Mouse (Mus musculus) liver (tissue): ENCODE data around the gene Lingo1.

Experiments
- DNase-seq: peaks from one replicate; pipeline ENCODE4 v3.0.0-alpha.2; 2020; ENCODE audit warnings: mixed read lengths

The Lingo1 gene

DNA sequence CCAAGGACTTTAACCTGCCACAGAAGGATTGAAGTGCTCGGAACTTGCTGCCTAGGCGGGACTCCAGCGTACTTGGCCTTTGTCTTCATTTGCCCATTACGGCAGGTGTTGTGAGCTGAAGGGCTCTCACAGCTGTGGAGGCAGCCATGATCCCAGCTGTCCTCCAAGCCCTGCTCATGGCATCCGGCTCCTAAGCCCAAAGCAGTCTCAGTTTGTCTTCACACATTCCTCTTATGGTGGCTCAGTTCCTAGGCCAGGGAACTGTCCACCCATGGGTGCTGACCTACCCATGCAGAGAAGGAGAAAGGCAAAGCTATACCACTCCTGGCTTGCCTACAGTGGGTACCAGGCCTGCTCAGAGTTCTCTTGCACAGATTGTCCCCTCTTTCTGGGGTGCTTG is 132.1 kb downstream of the Lingo1 start:
- no peak for DNase-seq

GRCm38 (mm10) chr9:56662946-56663345 is 133.3 kb downstream of the Lingo1 start:
- no peak for DNase-seq

DNA sequence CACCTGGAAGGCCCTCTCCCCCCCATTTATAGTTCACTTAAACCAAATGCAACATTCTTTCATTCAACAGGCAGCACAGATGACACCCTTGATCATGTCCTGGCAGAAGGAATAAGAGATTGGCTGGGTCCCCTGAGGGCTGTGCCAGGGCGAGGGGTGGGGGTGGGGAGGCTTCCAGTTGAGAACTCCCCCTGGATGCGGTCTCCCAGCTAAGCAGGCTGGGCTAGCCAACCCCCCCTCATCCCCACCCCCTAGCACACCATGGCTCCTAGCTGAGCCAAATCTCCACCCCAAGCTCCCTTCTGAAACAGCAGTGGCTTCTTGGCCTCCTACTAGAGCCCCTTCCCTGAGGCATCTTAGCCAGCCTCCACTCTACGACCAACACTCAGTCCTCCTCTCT is 133.9 kb downstream of the Lingo1 start:
- no peak for DNase-seq

GRCm38 (mm10) chr9:56661217-56661840 is 134.9 kb downstream of the Lingo1 start:
- no peak for DNase-seq

DNA sequence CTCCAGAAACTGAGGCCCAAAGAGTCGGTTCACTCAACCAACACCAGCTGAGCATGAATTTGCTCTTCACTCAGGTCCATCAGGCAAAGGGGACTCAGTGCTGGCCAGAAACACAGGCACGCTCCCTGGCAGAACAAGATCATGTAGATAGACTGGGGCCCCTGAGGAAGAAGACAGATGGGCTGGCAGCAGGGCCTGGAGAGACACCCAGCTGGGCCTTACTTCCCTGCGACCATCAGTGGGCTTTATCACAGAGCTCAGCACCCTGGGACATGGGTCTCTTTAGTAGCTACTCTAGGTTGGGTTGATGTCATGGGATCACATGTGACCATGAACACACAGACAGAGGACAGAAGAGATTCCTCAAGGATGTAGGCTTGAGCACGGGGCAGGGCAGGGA is 137.7 kb downstream of the Lingo1 start:
- DNase-seq = no peak

- DNase-seq = no peak
Observed at GRCm38 (mm10) chr9:56657996-56658398, 138.3 kb downstream of the Lingo1 start.

DNA sequence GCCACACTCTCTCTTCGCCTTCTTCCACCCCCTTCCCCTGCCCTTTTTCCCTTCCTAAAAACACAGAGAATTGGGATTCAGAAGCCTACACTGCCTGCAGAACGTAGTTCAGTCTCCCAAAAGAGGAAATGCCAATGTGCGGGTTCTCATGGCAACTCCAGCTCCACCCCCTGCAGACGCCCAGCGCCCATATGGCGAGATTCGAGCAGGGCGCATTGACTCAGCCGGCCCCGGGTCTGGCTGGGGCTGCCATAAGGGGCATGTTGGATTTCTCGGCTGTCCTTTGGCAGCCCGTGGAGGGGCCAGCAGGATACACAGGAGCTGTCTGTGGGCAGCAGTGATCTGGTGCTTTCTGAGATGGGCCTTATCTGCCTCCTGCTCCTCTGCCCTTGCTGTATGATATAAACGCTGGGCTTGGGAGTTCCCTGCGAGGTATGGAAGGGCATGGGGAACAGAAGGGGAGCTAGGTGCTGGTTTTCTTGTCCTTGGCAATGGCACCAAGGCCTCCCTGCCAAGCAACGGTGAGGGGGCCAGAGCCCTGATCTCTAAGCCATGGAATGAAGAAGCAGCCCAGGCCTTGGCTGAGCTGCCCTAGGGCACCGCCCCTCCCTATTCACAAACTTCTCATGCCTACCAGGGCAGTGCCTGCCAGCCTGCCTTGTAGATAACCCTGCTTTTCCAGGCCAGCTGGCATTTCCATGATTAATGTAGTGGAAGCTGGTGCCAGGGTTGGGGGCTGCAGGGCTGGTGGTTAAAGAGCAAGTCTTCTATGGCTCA is 139.3 kb downstream of the Lingo1 start:
- no peak for DNase-seq

DNA sequence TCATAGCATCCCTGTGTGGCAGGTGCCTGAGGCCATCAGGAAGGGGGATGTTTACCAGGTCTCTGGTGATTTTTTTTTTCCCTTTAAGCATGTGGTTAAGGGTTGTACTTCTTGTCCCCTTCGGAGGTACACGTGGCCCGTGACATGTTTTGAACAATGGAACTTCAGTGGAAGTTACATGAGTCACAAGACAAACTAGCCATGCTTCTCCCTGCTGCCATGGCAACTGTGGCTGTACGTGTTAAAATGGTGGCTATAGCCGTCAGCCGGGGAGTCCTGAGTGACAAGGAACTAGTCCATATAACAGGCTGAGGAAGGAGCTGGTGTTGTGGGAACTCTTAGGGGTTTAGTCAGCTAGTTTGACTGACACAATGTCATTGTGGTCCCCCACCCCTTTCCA is 141.1 kb downstream of the Lingo1 start:
- DNase-seq = no peak

DNA sequence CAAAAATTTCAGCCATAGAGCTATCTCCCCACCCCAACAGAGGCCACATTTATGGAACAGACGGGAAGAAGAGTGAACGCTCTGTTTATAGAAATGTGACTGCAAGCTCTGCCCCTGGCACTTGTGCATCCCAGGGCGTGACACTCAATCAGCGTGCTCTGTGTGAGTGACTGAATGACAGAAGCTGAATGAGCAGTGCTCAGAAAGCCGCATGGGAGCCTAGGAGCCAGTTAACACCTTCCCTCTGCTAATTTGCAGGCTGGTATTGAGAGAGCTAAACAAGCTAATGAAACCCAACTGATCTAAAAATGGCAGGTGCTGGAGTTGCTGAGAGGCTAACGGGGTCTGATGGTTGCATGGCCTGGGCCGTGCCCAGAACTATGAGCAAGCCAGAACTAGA is 143.7 kb downstream of the Lingo1 start:
- no peak for DNase-seq

DNA sequence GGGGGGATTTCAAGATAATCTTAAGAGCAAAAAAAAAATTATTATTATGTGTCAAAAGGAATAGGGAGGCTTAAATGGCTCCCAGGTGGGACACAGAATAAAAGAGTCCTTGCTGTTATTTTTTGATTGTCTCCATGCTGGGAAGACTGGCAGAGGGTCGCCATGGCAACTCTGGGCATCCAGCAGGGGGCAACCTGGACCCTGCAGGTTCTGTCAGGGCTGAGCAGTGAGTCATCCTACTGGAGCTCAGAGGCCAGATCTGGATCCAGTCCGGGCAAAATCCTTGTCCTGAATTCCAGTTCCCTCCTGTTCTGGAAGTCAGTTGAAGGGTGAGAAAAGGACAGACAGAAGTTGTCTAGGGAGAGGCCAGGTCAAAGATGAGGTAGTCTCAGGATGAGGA is 144.7 kb downstream of the Lingo1 start:
- DNase-seq = no peak

DNA sequence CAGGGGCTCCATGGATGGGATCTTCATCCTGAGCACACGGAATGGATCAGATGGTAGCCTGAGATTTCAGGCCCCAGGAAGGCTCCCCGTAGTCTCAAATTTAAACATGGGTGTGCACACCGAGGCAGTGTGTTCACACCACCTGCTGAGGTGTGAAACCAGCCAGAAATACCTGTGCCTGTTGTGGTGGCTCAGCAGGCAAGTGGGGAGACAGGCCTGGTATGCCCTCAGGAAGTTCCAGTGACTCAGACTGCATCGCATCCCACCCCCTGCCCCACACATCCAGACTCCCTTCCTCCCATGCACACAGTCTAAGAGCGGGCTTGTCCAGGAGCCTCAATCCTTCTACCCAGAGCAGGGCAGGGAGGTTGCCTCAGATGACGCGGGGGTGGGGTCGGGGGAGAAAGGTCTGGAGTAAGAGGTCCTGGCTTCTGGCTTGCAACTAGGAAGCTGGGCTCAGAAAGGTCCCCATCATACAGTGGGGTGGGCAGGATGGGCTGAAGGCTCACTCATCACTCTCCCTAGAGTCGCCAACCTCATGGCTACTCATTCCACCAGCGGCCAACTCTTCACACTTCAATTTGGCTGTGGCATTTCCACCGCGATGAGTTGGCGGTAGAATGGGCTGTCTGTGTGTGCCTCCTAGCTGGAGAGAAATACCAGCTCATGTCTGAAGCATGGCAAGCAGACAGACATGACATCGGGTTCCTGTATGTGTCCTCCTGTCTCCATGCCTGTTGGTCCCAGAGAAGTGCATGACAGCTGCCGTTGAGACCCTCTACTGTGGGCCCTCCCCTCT is 149.8 kb downstream of the Lingo1 start:
- DNase-seq = no peak

GRCm38 (mm10) chr9:56643474-56643873 is 152.8 kb downstream of the Lingo1 start:
- no peak for DNase-seq

DNA sequence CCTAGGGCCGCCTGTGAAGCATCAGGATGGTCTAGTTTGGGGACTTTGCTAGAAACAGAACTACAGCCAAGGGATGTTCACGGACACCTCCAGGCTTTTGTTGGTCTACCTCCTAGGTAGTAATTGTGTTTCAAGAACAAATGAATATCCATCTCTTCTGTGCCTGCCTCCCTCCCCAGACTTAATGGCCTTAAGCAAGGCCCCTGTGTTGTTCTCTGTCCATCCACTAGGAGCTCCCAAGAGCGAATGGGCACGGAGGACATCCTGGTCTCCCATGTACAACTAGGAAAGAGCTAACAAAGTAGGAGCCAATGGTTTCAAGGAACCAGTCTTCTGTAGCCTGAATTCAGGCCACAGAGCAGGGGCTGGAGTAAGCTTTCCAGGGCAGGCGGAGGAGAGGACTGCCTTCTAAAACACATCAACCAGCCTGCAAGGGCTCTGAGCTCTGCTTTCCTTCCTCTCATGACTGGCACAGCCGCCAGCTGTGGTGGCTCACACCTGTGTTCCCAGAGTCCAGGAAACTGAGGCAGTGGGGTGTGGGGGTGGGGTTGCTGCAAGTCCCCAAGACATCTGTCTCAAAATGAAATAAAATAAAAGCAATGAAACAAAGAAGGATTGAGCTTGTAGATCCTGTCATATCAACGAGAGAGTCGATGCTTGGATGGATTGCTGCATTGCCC is 157.9 kb downstream of the Lingo1 start:
- no peak for DNase-seq

DNA sequence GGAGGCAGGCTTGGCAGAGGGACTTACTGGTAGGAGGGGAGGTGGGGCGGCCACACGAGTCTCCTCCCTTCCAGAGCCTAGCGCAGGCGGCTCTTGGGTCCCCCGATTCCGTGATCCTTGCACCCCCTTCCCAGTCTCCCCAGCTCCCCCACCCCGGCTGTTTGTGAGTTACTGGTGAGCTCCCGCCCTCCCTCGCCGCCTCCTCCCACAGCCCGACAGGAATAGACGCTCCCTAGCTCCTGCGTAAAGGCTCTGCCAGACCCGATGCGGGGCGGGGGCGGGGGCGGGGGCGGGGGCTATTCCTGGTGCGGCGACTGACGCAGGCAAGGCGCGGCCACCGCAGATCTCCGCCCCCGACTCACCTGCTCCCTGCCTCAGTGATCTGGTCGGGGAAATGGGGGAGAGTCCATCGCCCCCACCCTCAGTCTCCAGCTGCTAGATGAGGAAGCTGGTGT is 158.8 kb downstream of the Lingo1 start:
- DNase-seq = no peak

- no peak for DNase-seq
Observed at GRCm38 (mm10) chr9:56636766-56637402, 159.4 kb downstream of the Lingo1 start.

DNA sequence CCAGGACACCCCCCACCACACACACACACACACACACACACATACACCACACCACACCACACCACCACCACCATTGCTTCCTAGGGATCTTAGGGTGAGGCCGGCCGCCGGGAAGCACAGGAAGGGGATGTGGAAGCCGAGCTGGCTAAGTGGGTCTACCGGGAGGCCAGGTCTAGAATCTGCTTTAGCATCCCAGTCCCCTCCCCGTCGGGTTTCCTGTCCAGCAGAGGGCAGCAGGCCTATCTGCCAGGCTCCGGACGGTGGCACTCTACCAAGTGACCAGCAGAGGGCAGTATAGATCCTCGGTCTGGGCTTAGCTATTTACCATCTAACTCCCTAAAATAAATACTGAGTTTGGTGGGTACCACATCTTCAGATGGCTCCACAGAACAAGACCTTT is 160.1 kb downstream of the Lingo1 start:
- peak; percentile 80 for DNase-seq

- DNase-seq = peak; percentile 38
Observed at GRCm38 (mm10) chr9:56635498-56636121, 160.7 kb downstream of the Lingo1 start.

- peak; percentile 19 for DNase-seq
Observed at GRCm38 (mm10) chr9:56635121-56635497, 161.2 kb downstream of the Lingo1 start.

DNA sequence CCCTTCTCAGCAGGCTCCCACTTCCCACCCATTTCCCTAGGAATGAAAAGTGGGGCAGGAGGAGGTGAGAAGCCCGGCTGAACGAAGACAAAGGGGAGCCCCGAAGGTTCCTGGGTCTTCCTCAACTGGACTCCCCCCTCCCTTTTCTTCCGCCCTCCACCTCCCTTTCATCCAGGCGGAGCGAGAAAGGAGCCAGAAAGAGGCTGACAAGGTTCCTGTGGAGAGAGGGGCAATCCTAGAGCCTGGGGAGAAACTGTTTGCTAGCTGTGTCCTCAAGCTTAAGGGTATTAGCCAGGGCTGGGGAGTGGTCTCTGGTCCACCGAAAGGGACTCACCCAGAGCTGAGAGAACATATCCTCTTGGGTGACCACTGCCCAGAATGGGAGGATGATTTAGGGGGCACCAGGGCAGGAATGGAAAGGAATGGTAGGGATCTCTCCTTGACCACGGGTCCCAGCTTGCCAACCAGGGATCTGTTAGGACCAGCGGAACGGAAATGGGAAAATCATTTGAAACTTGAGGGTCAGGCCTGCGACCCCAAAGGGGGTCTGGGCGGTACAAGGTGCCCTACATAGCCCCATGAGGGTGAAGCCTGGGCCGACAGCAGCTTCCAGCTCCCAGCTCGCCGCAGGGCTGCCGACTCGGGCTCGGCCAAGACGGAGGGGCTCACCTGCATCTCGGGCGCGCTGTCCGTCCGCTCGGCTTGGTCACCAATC is 161.7 kb downstream of the Lingo1 start:
- DNase-seq = no peak

DNA sequence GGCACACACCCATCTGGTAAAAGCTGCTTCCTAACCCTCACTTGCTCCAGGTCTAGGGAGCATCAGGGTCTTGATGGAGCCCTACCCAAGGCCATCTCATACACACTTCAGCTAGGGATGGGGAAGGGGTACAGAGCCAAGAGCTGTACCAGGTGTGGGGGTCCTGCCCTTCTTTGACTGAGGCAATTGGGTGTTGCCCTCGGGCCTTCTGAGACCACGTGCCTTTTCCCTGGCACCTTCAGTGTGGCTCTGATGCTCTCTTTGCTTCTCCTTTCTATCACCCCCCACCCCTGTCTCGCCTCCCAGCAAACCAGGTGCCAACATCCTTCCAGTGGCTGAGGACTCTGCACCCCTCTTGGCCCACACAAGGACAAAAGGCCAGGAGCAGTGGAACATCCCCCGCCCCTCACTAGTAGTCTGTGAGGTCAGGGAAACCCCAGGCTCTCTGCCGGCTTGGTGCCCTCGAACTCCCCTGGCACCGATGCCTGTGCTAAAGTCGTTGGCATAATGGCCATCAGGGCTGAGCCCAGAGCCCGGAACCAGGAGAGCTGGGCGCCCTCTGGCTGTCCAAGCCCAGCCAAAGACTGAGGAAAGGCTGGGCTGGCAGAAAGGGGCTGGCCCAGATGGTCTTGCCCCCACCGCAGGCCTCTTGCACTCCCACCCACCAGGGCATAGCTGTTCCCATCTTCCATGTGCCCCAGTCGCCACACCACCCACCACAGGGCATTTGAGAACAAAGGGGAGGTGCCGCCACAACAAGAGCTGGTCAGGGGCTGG is 162.6 kb downstream of the Lingo1 start:
- no peak for DNase-seq

GRCm38 (mm10) chr9:56630945-56631344 is 165.3 kb downstream of the Lingo1 start:
- DNase-seq = no peak
